Mouse (Mus musculus): ENCODE data around the gene Tigd3. TPM values are rescaled to one million over a fixed set of nuclear protein-coding genes. Genes with fewer than 3 reads are reported as not detected.

Tigd3 gene
- total RNA-seq, 1 experiment: 2.1 TPM

DNA sequence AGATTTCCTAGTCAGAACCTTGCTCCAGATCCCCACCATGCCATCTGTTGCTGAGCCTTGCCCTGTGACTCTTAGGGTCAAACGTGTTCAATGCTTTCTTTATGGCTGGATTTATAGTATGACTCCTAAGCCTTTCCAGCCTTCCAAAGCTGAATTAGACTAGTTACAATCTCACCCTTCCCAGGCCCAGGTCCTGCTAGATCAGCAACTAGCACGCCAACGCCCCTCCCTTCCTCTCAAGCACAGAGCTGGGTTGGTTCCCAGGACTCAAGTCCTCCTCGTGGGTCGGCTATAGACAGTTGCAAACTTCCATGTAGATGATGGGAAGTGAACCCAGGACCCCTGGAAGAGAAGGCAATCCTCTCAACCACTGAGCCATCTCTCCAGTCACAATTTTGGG is 41.7 kb upstream of the Tigd3 start:
- Histone ChIP-seq H3K27ac (ENCODE audit: insufficient read depth, low read depth, low read length, poor library complexity, severe bottlenecking) (no peak overlapping the region), H3K9me3 (ENCODE audit: control insufficient read depth, insufficient read depth, low read depth, low read length) (no peaks in the 10 kb centered on the region), H3K9ac (ENCODE audit: insufficient read depth, low read depth, low read length, poor library complexity, severe bottlenecking) (no peak overlapping the region), H3K4me1 (ENCODE audit: control insufficient read depth in 2 of 2, insufficient read depth in 2 of 2, low read length in 2 of 2, poor library complexity in 1 of 2) (peaks cover 0 to 1% of the 10 kb centered on the region in 2 experiments; a peak in 1 of 4 replicates), H3K36me3 (ENCODE audit: control insufficient read depth, insufficient read depth, low read length, poor library complexity, severe bottlenecking) (peaks cover 13% of the 10 kb centered on the region), H3K4me3 (ENCODE audit: insufficient read depth in 1 of 2, low read depth in 1 of 2, low read length in 2 of 2, poor library complexity in 1 of 2, severe bottlenecking in 1 of 2) (no peak overlapping the region)
- in situ Hi-C loops (cut with MboI; ENCODE audit: low sequenced_read_pairs in 2 of 2, unreplicated experiment in 2 of 2): no loop called here
- DNase-seq (ENCODE audit: low read depth, low spot score): no peak
- TF ChIP-seq CHD2 (IDR thresholded peaks at IDR 0.05; ENCODE audit: low read depth, low read length) (no peak), ZC3H11A (IDR thresholded peaks at IDR 0.05; ENCODE audit: borderline replicate concordance, low read depth, low read length) (no peak), ZNF384 (IDR thresholded peaks at IDR 0.05; ENCODE audit: low read depth, low read length) (no peak), HCFC1 (IDR thresholded peaks at IDR 0.05; ENCODE audit: borderline replicate concordance, insufficient read depth, low read length) (no peak), MAFK (IDR thresholded peaks at IDR 0.05; ENCODE audit: insufficient read depth, low read depth, low read length) (no peak)

DNA sequence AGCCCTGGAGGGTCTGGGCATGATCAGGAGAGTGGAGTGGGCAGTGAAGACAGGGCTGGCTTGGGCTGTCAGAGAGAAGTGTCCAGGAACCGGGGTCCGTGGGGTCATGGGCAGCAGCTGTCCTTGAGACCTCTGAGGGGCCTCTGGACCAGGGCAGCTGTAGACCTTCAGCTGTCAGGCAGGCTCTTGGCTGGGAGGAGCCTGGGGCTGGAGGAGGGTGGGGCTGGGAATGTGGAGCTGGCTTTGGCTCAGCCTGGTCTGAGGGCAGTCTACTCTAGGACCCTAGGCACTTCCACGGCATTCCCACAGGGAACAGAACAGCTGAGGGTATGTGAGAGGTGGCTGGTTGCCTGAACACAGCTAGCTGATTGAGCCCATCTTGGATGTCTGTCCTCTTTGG is 41.3 kb upstream of the Tigd3 start:
- in situ Hi-C loops (cut with MboI; ENCODE audit: low sequenced_read_pairs in 2 of 2, unreplicated experiment in 2 of 2): no loop called here
- no peak overlapping the region for H3K4me3 ChIP-seq (ENCODE audit: insufficient read depth in 1 of 2, low read depth in 1 of 2, low read length in 2 of 2, poor library complexity in 1 of 2, severe bottlenecking in 1 of 2)
- no peak overlapping the region for H3K27ac ChIP-seq (ENCODE audit: insufficient read depth, low read depth, low read length, poor library complexity, severe bottlenecking)
- H3K4me1 ChIP-seq (ENCODE audit: control insufficient read depth in 2 of 2, insufficient read depth in 2 of 2, low read length in 2 of 2, poor library complexity in 1 of 2): peaks cover 0 to 1% of the 10 kb centered on the region in 2 experiments; a peak in 1 of 4 replicates
- H3K9ac ChIP-seq (ENCODE audit: insufficient read depth, low read depth, low read length, poor library complexity, severe bottlenecking): no peak overlapping the region
- DNase-seq (ENCODE audit: low read depth, low spot score): no peak
- H3K36me3 ChIP-seq (ENCODE audit: control insufficient read depth, insufficient read depth, low read length, poor library complexity, severe bottlenecking): peaks cover 9% of the 10 kb centered on the region
- TF ChIP-seq ZNF384 (IDR thresholded peaks at IDR 0.05; ENCODE audit: low read depth, low read length) (no peak), MAFK (IDR thresholded peaks at IDR 0.05; ENCODE audit: insufficient read depth, low read depth, low read length) (no peak), ZC3H11A (IDR thresholded peaks at IDR 0.05; ENCODE audit: borderline replicate concordance, low read depth, low read length) (no peak), CHD2 (IDR thresholded peaks at IDR 0.05; ENCODE audit: low read depth, low read length) (no peak), HCFC1 (IDR thresholded peaks at IDR 0.05; ENCODE audit: borderline replicate concordance, insufficient read depth, low read length) (no peak)
- no peaks in the 10 kb centered on the region for H3K9me3 ChIP-seq (ENCODE audit: control insufficient read depth, insufficient read depth, low read depth, low read length)

DNA sequence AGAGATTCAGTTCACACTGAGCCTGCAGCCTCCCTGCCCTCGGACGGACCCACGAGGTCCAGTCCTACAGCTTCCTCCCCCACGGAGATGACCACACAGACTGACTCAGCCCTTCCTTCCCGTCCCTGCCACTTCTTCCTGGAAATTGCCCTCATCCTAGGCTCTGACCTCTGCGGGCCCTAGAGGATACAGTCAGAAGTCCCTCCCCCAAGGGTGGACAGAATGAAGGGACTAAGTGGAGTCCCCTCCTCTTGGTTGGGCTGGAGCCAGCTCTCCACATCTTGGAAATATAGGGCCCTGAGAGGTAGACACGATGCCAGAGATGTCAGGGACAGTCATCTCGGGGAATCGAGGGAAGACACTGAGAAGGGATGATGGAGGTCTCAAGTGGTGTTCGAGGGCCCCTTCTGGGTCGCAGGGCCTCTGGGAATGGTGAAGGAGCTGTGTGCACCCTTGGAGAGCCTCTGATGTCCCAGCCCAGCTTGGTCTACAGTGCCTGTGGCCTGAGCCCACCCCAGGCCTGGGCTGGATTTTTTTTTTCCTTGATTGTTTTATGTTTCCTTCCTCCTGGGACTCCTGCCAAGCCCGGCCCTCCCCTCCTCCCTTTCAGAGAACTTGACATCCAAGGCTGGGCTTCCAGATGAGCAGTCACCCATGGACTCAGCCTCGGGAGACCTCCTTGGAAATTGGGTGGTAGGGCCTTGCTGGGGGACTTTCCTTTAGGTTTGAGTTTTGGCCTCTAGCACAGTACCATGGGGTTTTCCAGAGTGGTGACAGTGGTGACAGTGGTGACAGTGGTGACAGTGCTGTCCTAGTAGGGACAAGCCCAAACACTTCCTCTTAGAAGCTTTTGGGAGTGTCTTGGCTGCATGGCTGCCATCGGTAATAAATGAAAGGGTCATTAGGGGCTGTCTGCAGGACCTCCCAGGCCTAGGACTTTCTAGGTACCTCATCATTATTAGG is 36.0 kb upstream of the Tigd3 start:
- DNase-seq (ENCODE audit: low read depth, low spot score): no peak
- Histone ChIP-seq H3K9me3 (ENCODE audit: control insufficient read depth, insufficient read depth, low read depth, low read length) (no peaks in the 10 kb centered on the region), H3K9ac (ENCODE audit: insufficient read depth, low read depth, low read length, poor library complexity, severe bottlenecking) (no peak overlapping the region), H3K27ac (ENCODE audit: insufficient read depth, low read depth, low read length, poor library complexity, severe bottlenecking) (no peak overlapping the region), H3K36me3 (ENCODE audit: control insufficient read depth, insufficient read depth, low read length, poor library complexity, severe bottlenecking) (no peaks in the 10 kb centered on the region), H3K4me1 (ENCODE audit: control insufficient read depth in 2 of 2, insufficient read depth in 2 of 2, low read length in 2 of 2, poor library complexity in 1 of 2) (peaks cover 0 to 4% of the 10 kb centered on the region in 2 experiments; a peak in 1 of 4 replicates), H3K4me3 (ENCODE audit: insufficient read depth in 1 of 2, low read depth in 1 of 2, low read length in 2 of 2, poor library complexity in 1 of 2, severe bottlenecking in 1 of 2) (no peak overlapping the region)
- in situ Hi-C loops (cut with MboI; ENCODE audit: low sequenced_read_pairs in 2 of 2, unreplicated experiment in 2 of 2): no loop called here
- TF ChIP-seq HCFC1 (IDR thresholded peaks at IDR 0.05; ENCODE audit: borderline replicate concordance, insufficient read depth, low read length) (no peak), ZC3H11A (IDR thresholded peaks at IDR 0.05; ENCODE audit: borderline replicate concordance, low read depth, low read length) (no peak), ZNF384 (IDR thresholded peaks at IDR 0.05; ENCODE audit: low read depth, low read length) (no peak), CHD2 (IDR thresholded peaks at IDR 0.05; ENCODE audit: low read depth, low read length) (no peak), MAFK (IDR thresholded peaks at IDR 0.05; ENCODE audit: insufficient read depth, low read depth, low read length) (no peak)

DNA sequence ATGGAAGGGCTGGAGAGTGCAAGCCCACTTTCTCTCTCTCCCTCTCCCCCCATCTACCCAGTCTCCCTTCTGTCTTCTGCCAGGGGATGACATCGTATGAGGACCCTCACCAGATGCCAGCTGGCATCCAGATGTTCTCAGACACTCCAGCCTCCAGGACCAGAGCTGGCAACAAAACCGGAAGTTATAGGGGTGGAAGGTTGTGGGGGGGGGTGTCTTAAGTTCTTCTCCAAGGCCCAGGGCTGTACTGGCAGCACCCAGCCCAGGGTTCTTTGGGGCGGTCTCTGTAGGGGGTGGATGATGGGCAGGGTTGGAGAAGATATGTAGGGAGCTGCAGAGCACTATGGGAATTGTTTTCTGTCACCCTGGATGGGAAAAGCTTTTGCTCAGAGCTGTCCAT is 34.6 kb upstream of the Tigd3 start:
- Histone ChIP-seq H3K27ac (ENCODE audit: insufficient read depth, low read depth, low read length, poor library complexity, severe bottlenecking) (no peak overlapping the region), H3K4me3 (ENCODE audit: insufficient read depth in 1 of 2, low read depth in 1 of 2, low read length in 2 of 2, poor library complexity in 1 of 2, severe bottlenecking in 1 of 2) (no peak overlapping the region), H3K36me3 (ENCODE audit: control insufficient read depth, insufficient read depth, low read length, poor library complexity, severe bottlenecking) (no peaks in the 10 kb centered on the region), H3K9ac (ENCODE audit: insufficient read depth, low read depth, low read length, poor library complexity, severe bottlenecking) (no peak overlapping the region), H3K4me1 (ENCODE audit: control insufficient read depth in 2 of 2, insufficient read depth in 2 of 2, low read length in 2 of 2, poor library complexity in 1 of 2) (peaks cover 2 to 4% of the 10 kb centered on the region in 2 experiments; a peak in 2 of 4 replicates), H3K9me3 (ENCODE audit: control insufficient read depth, insufficient read depth, low read depth, low read length) (no peaks in the 10 kb centered on the region)
- no peak for TF ChIP-seq CHD2 (IDR thresholded peaks at IDR 0.05; ENCODE audit: low read depth, low read length)
- no peak for TF ChIP-seq ZNF384 (IDR thresholded peaks at IDR 0.05; ENCODE audit: low read depth, low read length)
- TF ChIP-seq ZC3H11A (IDR thresholded peaks at IDR 0.05; ENCODE audit: borderline replicate concordance, low read depth, low read length): no peak
- no peak for TF ChIP-seq MAFK (IDR thresholded peaks at IDR 0.05; ENCODE audit: insufficient read depth, low read depth, low read length)
- TF ChIP-seq HCFC1 (IDR thresholded peaks at IDR 0.05; ENCODE audit: borderline replicate concordance, insufficient read depth, low read length): no peak
- in situ Hi-C loops (cut with MboI; ENCODE audit: low sequenced_read_pairs in 2 of 2, unreplicated experiment in 2 of 2): no loop called here
- no peak for DNase-seq (ENCODE audit: low read depth, low spot score)

All from ES-E14 (cell line).